Mouse (Mus musculus): ENCODE results near the gene Ltbp4.

Ltbp4 gene

DNA sequence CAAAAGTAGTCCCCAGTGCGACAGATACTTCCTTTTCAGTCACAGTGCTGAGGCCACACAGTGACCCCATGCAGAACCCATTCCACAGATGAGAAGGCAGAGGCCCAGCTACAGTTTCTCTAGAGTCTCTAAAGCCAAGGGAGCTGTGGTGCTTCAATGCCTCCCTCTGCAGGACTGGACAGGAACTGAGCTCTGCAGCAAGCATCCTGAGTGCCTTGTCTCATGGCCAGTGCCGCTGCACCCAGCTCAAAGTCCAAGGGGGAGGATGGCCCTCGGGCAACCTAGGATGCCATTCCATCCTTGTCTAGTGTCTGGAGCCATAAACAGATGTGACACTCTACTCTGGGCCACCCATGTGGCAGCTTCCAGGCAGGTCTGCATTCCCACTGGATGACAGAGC, 81.8 kb downstream of the Ltbp4 start:
- peak; percentile 45 for DNase-seq
